Mouse (Mus musculus) ES-Bruce4 (cell line): Measurements from ENCODE around the gene Ccl28. TPM values are rescaled to one million over a fixed set of nuclear protein-coding genes. Genes with fewer than 3 reads are reported as not detected.
"Not testable (repeated sequence)": the region's sequence is repeated elsewhere in the genome, so short reads cannot be mapped to it uniquely, and the experiment has no call there.

ENCODE experiments used
- H3K27ac ChIP-seq: 2 replicates; pipeline ENCODE4 v1.5.1; 2012; ENCODE audit warnings: low read length, inconsistent platforms; ENCODE audit not compliant: insufficient read depth
- H3K27me3 ChIP-seq: 2 replicates; pipeline ENCODE4 v1.6.1; 2012; ENCODE audit warnings: mild to moderate bottlenecking, low read length, inconsistent platforms; ENCODE audit not compliant: control insufficient read depth, poor library complexity, insufficient read depth, severe bottlenecking
- H3K36me3 ChIP-seq: 2 replicates; pipeline ENCODE4 v1.6.1; 2012; ENCODE audit warnings: inconsistent platforms, mild to moderate bottlenecking, low read length, moderate library complexity; ENCODE audit not compliant: control insufficient read depth, poor library complexity, insufficient read depth, severe bottlenecking
- H3K4me1 ChIP-seq: one replicate; pipeline ENCODE4 v1.8.1; 2011; ENCODE audit warnings: low read length; ENCODE audit not compliant: control insufficient read depth, insufficient read depth
- H3K4me3 ChIP-seq: 2 replicates; pipeline ENCODE4 v1.5.1; 2011; ENCODE audit warnings: low read depth, mild to moderate bottlenecking, low read length
- H3K9ac ChIP-seq: 2 replicates; pipeline ENCODE4 v1.6.1; 2012; ENCODE audit warnings: low read depth, mild to moderate bottlenecking, inconsistent platforms; ENCODE audit not compliant: poor library complexity, severe bottlenecking
- H3K9me3 ChIP-seq: replicated peaks from 2 replicates; pipeline ENCODE4 v1.6.1; 2012; ENCODE audit warnings: mild to moderate bottlenecking, low read length, inconsistent platforms; ENCODE audit not compliant: control insufficient read depth, poor library complexity, insufficient read depth, severe bottlenecking
- CTCF ChIP-seq: IDR thresholded peaks from one replicate; pipeline ENCODE4 v1.8.1; 2011; ENCODE audit warnings: low read depth, low read length
- EP300 ChIP-seq: IDR thresholded peaks from 2 replicates; pipeline ENCODE4 v1.6.1; 2011; ENCODE audit warnings: low read depth, low read length; ENCODE audit not compliant: insufficient read depth
- POLR2A ChIP-seq: IDR thresholded peaks from one replicate; pipeline ENCODE4 v1.8.1; 2011; ENCODE audit warnings: low read length; ENCODE audit not compliant: insufficient read depth
- polyA plus RNA-seq: library from polyadenylated mRNA; stranded (reverse); fragments of >200 nt; gene quantifications from 2 replicates; pipeline ENCODE4 v1.2.4, GENCODE M21; 2011; ENCODE audit warnings: low read depth; ENCODE audit not compliant: missing spikeins, insufficient read depth, insufficient read length

Ccl28 gene
- polyA plus RNA-seq, 1 experiment = 0.75 TPM

GRCm38 (mm10) chr13:119618841-119619240, 4.8 kb upstream of the Ccl28 start:
- Histone ChIP-seq H3K4me3 (no peak overlapping the region), H3K9me3 (no peaks in the 10 kb centered on the region), H3K9ac (no peak overlapping the region), H3K27ac (no peak overlapping the region), H3K4me1 (no peaks in the 10 kb centered on the region), H3K36me3 (no peaks in the 10 kb centered on the region), H3K27me3 (no peaks in the 10 kb centered on the region)
- TF ChIP-seq POLR2A (no peak), EP300 (no peak), CTCF (no peak)

DNA sequence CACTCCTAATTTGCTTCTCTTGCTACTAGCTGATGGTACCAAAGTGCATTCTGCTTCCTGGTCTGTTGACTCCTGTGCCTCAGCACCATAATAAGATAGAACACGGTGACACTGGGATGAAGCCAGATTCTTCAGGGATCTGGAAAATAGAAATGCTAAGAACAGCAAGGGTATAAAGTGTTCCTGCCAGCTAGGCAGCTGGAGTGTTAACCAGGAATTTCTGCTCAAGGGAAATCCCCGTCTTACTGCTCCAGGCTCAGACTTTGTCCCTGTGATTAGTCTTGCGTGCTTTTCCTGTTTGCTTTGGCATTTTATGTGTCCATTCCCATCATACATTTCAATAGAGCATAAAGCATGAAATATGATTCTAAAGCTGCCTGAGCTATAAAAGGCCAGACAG, 3.9 kb upstream of the Ccl28 start:
- no peak for TF ChIP-seq CTCF
- TF ChIP-seq POLR2A = no peak
- TF ChIP-seq EP300 = no peak
- Histone ChIP-seq H3K9me3 (no peaks in the 10 kb centered on the region), H3K36me3 (no peaks in the 10 kb centered on the region), H3K9ac (no peak overlapping the region), H3K27me3 (no peaks in the 10 kb centered on the region), H3K27ac (no peak overlapping the region), H3K4me3 (no peak overlapping the region), H3K4me1 (no peaks in the 10 kb centered on the region)

DNA sequence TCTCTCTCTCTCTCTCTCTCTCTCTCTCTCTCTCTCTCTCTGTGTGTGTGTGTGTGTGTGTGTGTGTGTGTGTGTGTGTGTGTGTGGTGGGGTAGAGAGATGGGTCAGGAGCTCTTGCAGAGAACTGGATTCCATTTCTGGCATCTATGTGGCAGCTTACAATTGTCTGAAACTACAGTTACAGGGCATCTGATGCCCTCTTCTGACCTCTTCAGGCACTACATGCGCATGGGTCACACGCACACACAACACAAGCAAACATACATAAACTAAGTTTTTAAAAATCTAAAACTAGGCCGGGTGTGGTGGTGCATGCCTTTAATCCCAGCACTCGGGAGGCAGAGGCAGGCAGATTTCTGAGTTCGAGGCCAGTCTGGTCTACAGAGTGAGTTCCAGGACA, 2.3 kb downstream of the Ccl28 start:
- not testable (repeated sequence) for H3K9me3 ChIP-seq, H3K27me3 ChIP-seq, H3K4me1 ChIP-seq, H3K36me3 ChIP-seq, H3K27ac ChIP-seq, H3K9ac ChIP-seq, H3K4me3 ChIP-seq
- TF ChIP-seq CTCF = peak; percentile 43

DNA sequence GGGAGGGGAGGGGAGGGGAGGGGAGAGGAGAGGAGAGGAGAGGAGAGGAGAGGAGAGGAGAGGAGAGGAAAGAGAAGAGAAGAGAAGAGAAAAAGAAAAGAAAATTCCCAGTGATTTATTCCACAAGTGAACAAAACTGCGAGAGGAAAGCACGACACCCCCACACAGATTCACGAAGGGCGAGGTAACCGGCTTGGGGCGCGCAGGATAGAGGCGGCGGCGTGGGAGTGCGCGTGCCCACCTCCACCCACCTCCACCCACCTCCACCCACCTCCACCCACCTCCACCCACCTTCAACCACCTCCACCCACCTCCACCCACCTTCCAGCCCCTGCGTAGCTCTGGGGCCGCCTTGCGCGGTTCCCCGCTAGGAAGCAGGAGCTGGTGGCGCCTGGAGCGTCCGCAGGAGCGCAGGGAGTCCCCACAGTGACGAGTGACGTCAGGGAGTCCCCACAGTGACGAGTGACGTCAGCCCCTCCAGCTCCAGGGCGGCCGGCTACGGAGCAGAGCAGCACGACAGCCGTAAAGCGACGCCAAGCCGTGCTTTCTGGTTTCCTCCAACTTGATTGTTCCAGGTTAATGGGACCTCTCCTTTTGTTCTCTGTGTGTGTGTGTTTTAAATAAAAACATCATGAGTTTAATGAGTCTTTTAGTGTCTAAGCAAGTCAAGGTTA, 8.0 kb downstream of the Ccl28 start:
- Histone ChIP-seq H3K9me3 (no peaks in the 10 kb centered on the region), H3K9ac (peak overlapping the region; percentile 57), H3K36me3 (no peaks in the 10 kb centered on the region), H3K27me3 (no peaks in the 10 kb centered on the region), H3K4me3 (peak overlapping the region; percentile 70), H3K27ac (no peak overlapping the region), H3K4me1 (no peaks in the 10 kb centered on the region)
- TF ChIP-seq EP300 (0 out of 2 replicates have a peak, but pooled peaks have one; percentile 28), POLR2A (no peak), CTCF (no peak)

DNA sequence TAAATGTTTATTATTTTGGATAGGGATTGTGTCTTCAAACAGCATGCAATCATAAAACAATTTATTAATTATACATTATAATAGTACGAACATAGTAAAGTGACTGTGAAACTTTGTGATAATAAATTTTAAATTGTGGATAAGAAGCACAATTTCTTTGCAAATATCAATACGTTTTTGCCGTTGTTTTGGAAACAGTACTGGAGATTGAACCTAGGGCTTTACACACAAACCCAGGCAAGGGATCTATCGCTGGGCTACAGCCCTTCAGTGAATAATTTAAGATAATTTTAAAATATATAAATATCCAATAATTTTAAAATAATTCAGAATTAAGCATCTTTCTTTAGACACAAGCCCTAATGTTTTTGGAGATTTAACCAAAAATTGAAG, 8.5 kb downstream of the Ccl28 start:
- H3K4me3 ChIP-seq = no peak overlapping the region
- H3K4me1 ChIP-seq = no peaks in the 10 kb centered on the region
- no peak overlapping the region for H3K27ac ChIP-seq

DNA sequence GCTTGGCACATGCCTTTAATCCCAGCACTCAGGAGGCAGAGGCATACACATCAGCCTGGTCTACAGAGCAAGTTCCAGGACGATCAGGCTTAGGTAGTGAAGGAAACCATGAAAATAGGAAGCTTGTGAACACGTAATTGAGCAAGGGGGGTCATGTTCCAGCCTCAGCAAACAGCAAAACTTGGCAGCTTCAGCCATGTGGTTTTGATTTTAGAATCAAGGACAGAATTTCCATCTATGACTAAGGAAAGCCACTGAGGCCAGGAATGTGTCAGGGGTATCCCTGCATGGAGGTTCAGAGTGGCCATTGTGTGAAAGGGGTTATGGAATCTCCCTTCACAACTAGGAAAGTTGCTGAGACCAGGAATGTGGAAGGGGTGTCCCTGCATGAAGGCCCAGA, 11.9 kb downstream of the Ccl28 start:
- Histone ChIP-seq H3K27me3 (no peaks in the 10 kb centered on the region), H3K4me3 (no peak overlapping the region), H3K27ac (no peak overlapping the region), H3K36me3 (no peaks in the 10 kb centered on the region), H3K9me3 (no peaks in the 10 kb centered on the region), H3K9ac (no peak overlapping the region), H3K4me1 (no peaks in the 10 kb centered on the region)
- no peak for TF ChIP-seq EP300
- TF ChIP-seq POLR2A = no peak
- no peak for TF ChIP-seq CTCF

More for the DNA sequence above, 8.5 kb downstream of the Ccl28 start:
- H3K9ac ChIP-seq = no peak overlapping the region
- H3K9me3 ChIP-seq = no peaks in the 10 kb centered on the region
- no peaks in the 10 kb centered on the region for H3K36me3 ChIP-seq
- H3K27me3 ChIP-seq = no peaks in the 10 kb centered on the region
- TF ChIP-seq EP300 (no peak), POLR2A (no peak)
